Mouse (Mus musculus): Measurements from ENCODE around the gene Gucy2d.

- TF ChIP-seq POLR2A (IDR thresholded peaks at IDR 0.05; ENCODE audit: control insufficient read depth, low read depth, low read length) (no peak), CTCF (IDR thresholded peaks at IDR 0.05; ENCODE audit: control insufficient read depth, insufficient read depth, insufficient replicate concordance, low read depth, low read length) (no peak)
These were observed 36.2 kb upstream of the Gucy2d start for GRCm38 (mm10) chr7:98403996-98404395.
